Mouse (Mus musculus) spleen, adult 2 months (tissue): ENCODE measurements at regions not wholly inside any gene's neighbourhood (a gene's known extent, or its start where the extent isn't known, plus 50 kb on each side); places are given as distances from the start of the nearest gene placed in this dataset.
"Not testable (repeated sequence)": the region's sequence is repeated elsewhere in the genome, so short reads cannot be mapped to it uniquely, and the experiment has no call there.

Experiments
- DNase-seq, 2 experiments: peaks; one replicate each; pipeline versions ENCODE4 v3.0.0 to v3.0.0-alpha.2; 2012 to 2021; ENCODE audit warnings: low spot score in 2 of 2, low read depth in 1 of 2
- H3K27ac ChIP-seq: fragments of 200-500 bp; 2 replicates; pipeline ENCODE4 v1.5.1; 2012; ENCODE audit warnings: low read length, inconsistent platforms; ENCODE audit not compliant: insufficient read depth
- H3K27me3 ChIP-seq: fragments of 200-500 bp; 2 replicates; pipeline ENCODE4 v1.6.1; 2012; ENCODE audit warnings: mild to moderate bottlenecking, moderate library complexity, low read length, inconsistent platforms; ENCODE audit not compliant: control insufficient read depth, insufficient read depth
- H3K36me3 ChIP-seq: fragments of 200-500 bp; 2 replicates; pipeline ENCODE4 v1.6.1; 2012; ENCODE audit warnings: mild to moderate bottlenecking, low read length, inconsistent platforms; ENCODE audit not compliant: control insufficient read depth, insufficient read depth
- H3K4me1 ChIP-seq: fragments of 200-500 bp; 2 replicates; pipeline ENCODE4 v1.6.1; 2011; ENCODE audit warnings: inconsistent platforms; ENCODE audit not compliant: control insufficient read depth, insufficient read depth, insufficient read length
- H3K4me3 ChIP-seq: fragments of 200-500 bp; 2 replicates; pipeline ENCODE4 v1.5.1; 2011; ENCODE audit warnings: mild to moderate bottlenecking, inconsistent platforms; ENCODE audit not compliant: insufficient read depth, insufficient read length; ENCODE audit errors: extremely low read depth
- CTCF ChIP-seq: fragments of 200-500 bp; IDR thresholded peaks from 2 replicates; pipeline ENCODE4 v1.5.1; 2011; ENCODE audit warnings: mild to moderate bottlenecking, inconsistent platforms; ENCODE audit not compliant: insufficient read depth, insufficient read length, insufficient replicate concordance; ENCODE audit errors: extremely low read depth
- POLR2A ChIP-seq: fragments of 200-500 bp; IDR thresholded peaks from 2 replicates; pipeline ENCODE4 v1.6.1; 2011; ENCODE audit warnings: low read depth, low read length, inconsistent platforms
- WGBS: fragments of 180-500 bp; shearing (Covaris S2); methylation state at CpG from one replicate; pipeline ENCODE4 v1.1.7; 2018; 5-methylcytosine and 5-hydroxymethylcytosine counted together

- DNase-seq: no peak
- Histone ChIP-seq H3K36me3 (no peaks in the 10 kb centered on the region), H3K27ac (no peak overlapping the region), H3K4me1 (no peaks in the 10 kb centered on the region), H3K27me3 (no peaks in the 10 kb centered on the region), H3K4me3 (no peak overlapping the region)
- no peak for TF ChIP-seq POLR2A
These were observed 56.0 kb downstream of the Ccdc71l start for GRCm38 (mm10) chr12:32434506-32435002.

- DNase-seq: no peak
- H3K4me1 ChIP-seq: no peaks in the 10 kb centered on the region
- no peak overlapping the region for H3K27ac ChIP-seq
- no peaks in the 10 kb centered on the region for H3K36me3 ChIP-seq
- H3K27me3 ChIP-seq: no peaks in the 10 kb centered on the region
- no peak for TF ChIP-seq POLR2A
- no peak for TF ChIP-seq CTCF
- no peak overlapping the region for H3K4me3 ChIP-seq
- WGBS: 66% methylated on average over 1 of the region's 1 CpGs
These were observed 56.6 kb downstream of the Ccdc71l start for GRCm38 (mm10) chr12:32435126-32435525.

- Histone ChIP-seq H3K27me3 (no peaks in the 10 kb centered on the region), H3K4me1 (no peaks in the 10 kb centered on the region), H3K4me3 (no peak overlapping the region), H3K27ac (no peak overlapping the region), H3K36me3 (no peaks in the 10 kb centered on the region)
- TF ChIP-seq CTCF (no peak), POLR2A (no peak)
- no peak for DNase-seq
- 80% methylated on average over 1 of the region's 1 CpGs for WGBS
These were observed 59.7 kb downstream of the Ccdc71l start for GRCm38 (mm10) chr12:32438209-32438608.

GRCm38 (mm10) chr12:32444770-32445169, 66.3 kb downstream of the Ccdc71l start:
- H3K4me3 ChIP-seq: no peak overlapping the region
- TF ChIP-seq CTCF (no peak), POLR2A (no peak)
- H3K27ac ChIP-seq: no peak overlapping the region
- H3K4me1 ChIP-seq: no peaks in the 10 kb centered on the region
- no peaks in the 10 kb centered on the region for H3K36me3 ChIP-seq
- 86% methylated on average over 4 of the region's 4 CpGs for WGBS
- no peak for DNase-seq
- no peaks in the 10 kb centered on the region for H3K27me3 ChIP-seq

GRCm38 (mm10) chr12:32445874-32446273, 67.4 kb downstream of the Ccdc71l start:
- TF ChIP-seq POLR2A (no peak), CTCF (no peak)
- Histone ChIP-seq H3K27me3 (no peaks in the 10 kb centered on the region), H3K27ac (no peak overlapping the region), H3K36me3 (no peaks in the 10 kb centered on the region), H3K4me3 (no peak overlapping the region), H3K4me1 (no peaks in the 10 kb centered on the region)
- no peak for DNase-seq

- Histone ChIP-seq H3K4me3 (no peak overlapping the region), H3K27ac (no peak overlapping the region), H3K36me3 (no peaks in the 10 kb centered on the region), H3K27me3 (no peaks in the 10 kb centered on the region), H3K4me1 (no peaks in the 10 kb centered on the region)
- no peak for DNase-seq
- TF ChIP-seq CTCF: no peak
These were observed 70.9 kb downstream of the Ccdc71l start for GRCm38 (mm10) chr12:32449373-32449772.

- no peak for TF ChIP-seq CTCF
- no peak for TF ChIP-seq POLR2A
- DNase-seq: no peak
- 90% methylated on average over 1 of the region's 1 CpGs for WGBS
These were observed 72.7 kb downstream of the Ccdc71l start for GRCm38 (mm10) chr12:32451226-32451625.

GRCm38 (mm10) chr12:32454794-32455193, 76.3 kb downstream of the Ccdc71l start:
- TF ChIP-seq POLR2A: no peak
- no peak for TF ChIP-seq CTCF
- no peak for DNase-seq
- H3K36me3 ChIP-seq: no peaks in the 10 kb centered on the region
- H3K27me3 ChIP-seq: no peaks in the 10 kb centered on the region
- no peak overlapping the region for H3K4me3 ChIP-seq
- H3K27ac ChIP-seq: no peak overlapping the region
- no peaks in the 10 kb centered on the region for H3K4me1 ChIP-seq

More at GRCm38 (mm10) chr12:32451226-32451625, 72.7 kb downstream of the Ccdc71l start:
- H3K27me3 ChIP-seq: no peaks in the 10 kb centered on the region
- no peaks in the 10 kb centered on the region for H3K36me3 ChIP-seq
- H3K4me1 ChIP-seq: no peaks in the 10 kb centered on the region
- no peak overlapping the region for H3K4me3 ChIP-seq
- H3K27ac ChIP-seq: no peak overlapping the region

GRCm38 (mm10) chr12:32455231-32455630, 76.7 kb downstream of the Ccdc71l start:
- H3K4me1 ChIP-seq, H3K27ac ChIP-seq, DNase-seq, H3K4me3 ChIP-seq, H3K36me3 ChIP-seq, H3K27me3 ChIP-seq: not testable (repeated sequence)
- WGBS: 82% methylated on average over 3 of the region's 3 CpGs
